Mouse (Mus musculus) frontal cortex, postnatal 25 days (tissue): ENCODE measurements around the gene Slc30a9.

Source experiments
- DNase-seq, 2 experiments: peaks; one replicate each; pipeline ENCODE4 v3.0.0; 2022; ENCODE audit warnings: low spot score in 2 of 2

The Slc30a9 gene

DNA sequence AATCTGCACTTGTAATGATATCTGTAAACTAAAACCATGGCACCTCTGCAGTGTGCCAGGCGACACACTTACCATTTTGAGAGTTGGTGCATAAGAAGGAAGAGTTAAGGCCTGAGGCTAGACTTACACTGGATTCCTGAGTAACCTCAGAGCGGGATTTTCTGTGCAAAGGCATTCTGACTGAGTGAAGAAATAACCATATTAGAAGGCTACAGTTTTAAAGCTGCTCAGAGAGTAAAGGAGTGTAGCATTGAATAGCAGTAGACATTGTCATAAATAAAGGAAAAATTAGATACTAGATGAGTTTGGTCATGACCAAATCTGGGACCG is 5.7 kb downstream of the Slc30a9 start:
- DNase-seq = no peak

- no peak for DNase-seq
These were observed 15.0 kb downstream of the Slc30a9 start for GRCm38 (mm10) chr5:67321656-67322268.

GRCm38 (mm10) chr5:67324032-67324431 is 17.3 kb downstream of the Slc30a9 start:
- DNase-seq = no peak

DNA sequence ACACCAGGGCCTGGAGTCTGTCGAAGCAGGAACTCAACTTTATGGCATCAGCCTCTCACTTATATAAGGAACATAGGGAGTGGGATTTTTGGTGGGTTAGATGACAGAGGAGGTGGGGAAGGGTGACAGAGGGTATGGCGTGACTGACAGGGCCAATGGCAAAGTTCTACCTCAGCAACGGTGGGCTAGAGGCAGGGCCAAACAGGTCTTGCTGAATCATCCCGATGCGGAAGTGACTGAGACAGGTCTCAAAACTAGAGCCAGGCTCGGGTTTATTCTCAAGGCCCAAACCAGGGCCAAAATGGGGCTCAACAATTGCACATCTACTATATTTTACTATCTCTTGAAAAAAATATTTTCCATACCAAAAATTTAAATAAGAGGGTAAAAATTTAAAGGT is 34.1 kb downstream of the Slc30a9 start:
- DNase-seq = no peak

- DNase-seq = no peak
These were observed 40.3 kb downstream of the Slc30a9 start for GRCm38 (mm10) chr5:67347060-67347459.

DNA sequence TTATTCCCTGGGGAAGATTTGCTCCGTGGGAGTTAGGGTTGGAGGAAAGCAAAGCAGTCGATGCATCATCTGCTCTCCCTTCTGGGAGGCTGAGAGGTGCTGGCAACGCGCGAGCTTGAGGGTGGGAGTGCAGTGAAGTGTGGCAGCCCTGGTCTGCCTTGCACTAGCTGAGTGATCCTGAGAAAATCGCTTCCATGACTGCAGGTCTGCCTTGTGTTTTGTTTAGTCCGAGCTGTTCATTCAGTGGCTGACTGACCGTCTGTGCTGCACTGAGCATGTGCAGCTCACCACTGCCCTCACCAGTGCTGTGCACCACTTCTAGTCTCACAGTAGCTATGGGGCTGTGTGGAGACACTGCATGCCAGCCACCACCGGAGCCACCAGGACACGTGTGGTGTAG is 42.2 kb downstream of the Slc30a9 start:
- DNase-seq = peak; percentile 9 to 40

- DNase-seq = no peak
These were observed 55.6 kb downstream of the Slc30a9 start for GRCm38 (mm10) chr5:67362316-67362715.

DNA sequence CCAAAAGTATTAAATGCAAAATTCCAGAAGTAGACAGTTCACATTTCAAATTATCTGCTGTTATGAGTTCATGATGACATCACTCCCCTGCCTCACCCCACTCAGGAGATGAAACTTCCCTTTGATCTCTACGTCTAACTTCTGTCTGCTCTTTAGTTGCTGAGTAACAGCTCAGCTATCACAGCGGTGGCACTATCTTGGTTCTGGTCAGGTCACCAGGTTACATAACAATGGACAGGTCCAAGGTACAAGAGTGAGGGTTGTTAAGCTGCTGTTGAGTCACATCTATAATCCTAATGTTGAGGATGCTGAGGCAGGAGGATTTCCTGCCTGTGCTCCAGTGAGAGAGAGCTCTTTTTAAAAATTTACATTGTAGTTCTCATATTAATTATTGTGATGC is 56.2 kb downstream of the Slc30a9 start:
- no peak for DNase-seq

GRCm38 (mm10) chr5:67377044-67377621 is 70.4 kb downstream of the Slc30a9 start:
- no peak for DNase-seq

DNA sequence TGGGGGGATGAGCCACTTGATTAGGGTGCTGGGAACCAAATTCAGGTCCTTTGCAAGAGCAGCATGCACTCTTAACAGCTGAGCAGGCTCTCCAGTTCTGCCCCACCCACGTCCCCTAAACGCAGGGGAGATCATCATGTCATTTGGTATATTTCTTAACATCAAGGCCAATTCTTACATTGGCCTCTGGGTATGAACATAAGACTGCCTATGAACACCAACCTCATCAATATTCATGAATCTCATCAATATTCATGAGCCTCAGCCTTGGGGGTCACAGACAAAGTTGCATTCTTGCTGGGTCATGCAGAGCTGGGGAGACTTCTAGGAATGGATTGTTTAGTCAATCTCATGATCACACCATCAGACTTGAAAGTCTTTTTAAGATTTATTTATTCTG is 74.9 kb downstream of the Slc30a9 start:
- no peak for DNase-seq

- DNase-seq = no peak
These were observed 75.8 kb downstream of the Slc30a9 start for GRCm38 (mm10) chr5:67382556-67382955.

DNA sequence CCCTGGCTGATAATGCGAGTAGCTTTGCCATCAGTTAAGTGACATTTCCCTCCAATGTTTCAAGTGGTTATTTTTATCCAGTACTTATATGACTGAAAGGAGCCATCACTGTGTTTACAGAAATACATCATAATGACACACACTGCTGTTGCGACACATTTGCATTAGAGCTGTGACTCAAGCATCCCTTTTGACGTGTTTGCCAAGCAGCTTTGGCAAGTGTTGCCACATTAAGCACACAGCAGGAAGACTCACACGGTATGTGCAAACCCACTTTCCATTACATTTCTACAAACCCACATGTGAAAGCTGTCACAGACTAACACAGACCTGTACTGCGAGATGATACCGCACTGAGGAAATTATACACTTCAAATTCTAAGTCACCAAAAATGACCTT is 87.2 kb downstream of the Slc30a9 start:
- DNase-seq = no peak

DNA sequence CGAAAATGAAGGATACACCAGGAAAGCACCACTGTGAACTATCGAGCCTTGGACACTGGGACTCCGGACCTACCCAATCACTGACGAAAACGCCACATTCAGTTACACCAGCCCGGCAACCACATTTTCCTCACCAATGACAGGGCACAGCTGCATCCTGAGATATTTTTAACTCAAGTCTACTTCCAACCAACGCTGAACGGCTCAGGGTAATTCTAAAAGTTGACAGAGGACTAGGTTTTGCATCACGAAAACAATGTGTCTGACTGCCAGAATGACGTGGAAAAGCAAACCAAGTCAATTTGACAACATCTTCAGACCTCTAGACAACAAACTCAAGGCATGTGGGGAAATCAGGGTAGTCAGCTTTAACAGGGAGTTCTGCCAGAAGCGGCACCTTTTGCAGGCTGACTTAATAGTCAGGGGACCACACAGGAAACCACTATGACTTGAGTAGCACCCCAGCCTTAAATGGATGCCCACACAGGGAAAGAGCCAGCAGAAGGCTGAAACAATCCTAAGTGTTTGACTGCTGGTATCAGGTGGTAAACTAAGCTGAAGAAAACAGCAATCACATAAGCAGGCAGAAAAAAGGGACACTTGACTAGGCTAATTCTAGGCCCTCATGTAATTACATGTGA is 88.6 kb downstream of the Slc30a9 start:
- DNase-seq = no peak

- no peak for DNase-seq
These were observed 90.4 kb downstream of the Slc30a9 start for GRCm38 (mm10) chr5:67397186-67397585.

- no peak for DNase-seq
These were observed 93.3 kb downstream of the Slc30a9 start for GRCm38 (mm10) chr5:67399876-67400607.

DNA sequence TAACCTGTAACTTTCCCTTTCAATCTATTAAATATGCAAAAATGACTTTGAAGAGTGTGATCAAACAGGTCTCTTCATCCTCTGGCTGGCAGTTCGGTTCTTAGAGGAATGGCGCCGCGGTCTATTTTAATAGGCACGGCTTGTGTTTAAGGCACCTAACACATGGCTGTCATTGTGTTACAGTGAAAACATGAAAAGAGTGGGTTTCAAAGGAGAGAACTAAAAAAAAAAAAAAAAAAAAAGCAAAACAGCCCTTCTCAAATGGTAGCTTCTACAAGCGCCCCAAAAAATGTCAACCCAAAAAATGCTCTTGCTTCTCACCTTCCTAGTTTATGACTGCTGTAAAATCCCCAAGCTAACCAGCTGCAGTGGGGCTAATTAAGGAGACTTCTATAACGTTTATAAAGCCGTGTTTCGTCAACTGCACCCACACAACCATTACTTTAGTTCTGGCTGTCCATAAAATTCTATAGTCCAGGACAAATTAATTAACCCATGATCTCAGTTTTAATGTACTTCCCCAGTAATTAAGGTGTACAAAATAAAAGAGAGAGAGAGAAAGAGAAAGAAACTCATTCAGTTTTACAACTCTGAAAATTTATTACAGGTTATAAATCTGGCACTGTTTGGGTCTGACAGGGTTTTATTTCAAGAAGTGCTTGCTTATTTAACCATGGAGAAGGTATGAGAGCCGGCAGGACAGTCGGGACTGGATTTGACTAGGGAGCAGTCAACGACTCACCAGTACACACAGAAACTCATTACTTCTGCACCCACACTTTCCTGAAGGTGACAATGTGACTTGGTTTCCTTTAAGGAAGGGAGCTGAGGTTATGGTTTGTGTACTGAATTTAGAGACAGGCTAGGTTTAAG is 94.1 kb downstream of the Slc30a9 start:
- no peak for DNase-seq

DNA sequence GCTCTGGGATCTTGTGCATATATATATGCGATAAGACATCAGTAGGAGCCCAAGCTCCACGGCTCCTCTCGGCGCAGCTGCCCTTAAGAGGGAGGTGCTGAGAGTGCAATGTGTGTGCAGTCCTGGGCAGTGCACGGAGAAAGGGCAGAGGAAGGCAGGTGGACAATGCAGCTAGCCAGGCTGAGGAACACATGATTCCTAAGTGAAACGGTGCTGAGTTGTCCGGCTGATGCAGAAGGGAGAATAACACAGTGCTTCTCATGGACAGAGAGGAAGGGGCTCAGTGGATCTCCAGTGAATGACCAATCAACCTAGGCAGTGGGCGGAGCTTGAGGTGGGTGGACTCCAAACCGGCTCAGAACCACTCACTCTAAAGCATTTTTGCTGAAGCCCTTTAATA is 94.9 kb downstream of the Slc30a9 start:
- no peak for DNase-seq

DNA sequence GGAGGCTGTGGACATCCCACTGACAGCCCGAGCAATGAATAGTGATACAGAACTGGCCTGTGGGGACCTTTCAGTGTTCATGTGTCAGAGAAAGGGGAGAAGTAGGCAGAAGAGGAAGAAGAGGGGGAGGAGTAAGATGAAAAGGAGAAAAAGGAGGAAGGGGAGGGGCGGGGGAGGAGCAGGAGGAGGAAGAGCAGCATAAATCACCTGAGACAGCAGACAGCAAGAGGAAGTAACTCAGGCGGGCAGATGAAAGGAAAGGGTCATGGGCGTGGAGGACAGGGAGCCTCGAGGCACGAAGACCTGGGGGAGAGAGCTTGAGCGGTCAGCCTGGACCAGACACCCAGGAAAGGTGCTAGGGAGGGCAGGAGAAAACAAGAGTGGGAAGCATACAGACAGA is 97.6 kb downstream of the Slc30a9 start:
- DNase-seq = no peak

- DNase-seq = no peak
These were observed 98.2 kb downstream of the Slc30a9 start for GRCm38 (mm10) chr5:67404919-67405318.
